Mouse (Mus musculus): ENCODE results near the gene Sgcg. TPM values are rescaled to one million over a fixed set of nuclear protein-coding genes. Genes with fewer than 3 reads are reported as not detected.

Gene Sgcg
- polyA plus RNA-seq, 1 experiment from 2014 or later = not detected

DNA sequence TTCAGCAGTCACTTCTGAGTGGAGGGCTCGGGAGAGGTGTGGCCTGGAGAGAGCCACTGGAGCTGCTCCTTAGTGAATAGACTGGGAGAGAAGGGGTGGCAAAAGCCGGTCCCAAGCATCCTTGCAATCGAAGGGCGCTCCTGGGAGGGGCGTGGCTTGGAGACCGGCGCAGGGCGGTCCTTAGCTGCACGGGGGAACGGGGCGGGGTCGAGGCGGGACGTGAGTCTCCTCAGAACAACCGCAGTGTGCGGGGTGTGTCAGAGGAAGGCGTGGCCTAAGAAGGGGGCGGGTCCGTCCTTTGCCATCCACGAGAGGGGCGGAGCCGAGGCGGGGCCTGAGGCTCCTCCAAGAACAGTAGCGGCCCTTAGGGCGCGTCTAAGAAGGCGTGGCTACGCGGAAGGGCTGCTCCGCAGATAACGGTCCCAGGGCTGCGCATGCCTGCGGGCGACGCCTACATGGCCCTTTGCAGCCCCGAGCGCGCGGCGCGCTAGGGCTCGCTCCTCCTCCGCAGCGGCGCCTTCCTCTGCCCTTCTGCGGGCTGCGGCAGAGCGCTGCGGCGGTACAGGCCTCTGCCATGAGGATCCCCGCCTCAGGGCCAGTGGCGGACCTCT, 85.6 kb downstream of the Sgcg start:
- Histone ChIP-seq H3K9me3 (no peaks in the 10 kb centered on the region), H3K27ac (replicated peaks) (peak overlapping the region; percentile 94), H3K4me2 (replicated peaks) (peak overlapping the region; percentile 60), H3K4me3 (peak overlapping the region; percentile 83), H3K9ac (replicated peaks) (peak overlapping the region; percentile 86), H3K36me3 (no peaks in the 10 kb centered on the region), H3K4me1 (peaks cover 22% of the 10 kb centered on the region), H3K27me3 (peaks cover 9% of the 10 kb centered on the region; the same call in 1 of the 2 replicates)
- ATAC-seq (ENCODE audit: low FRiP score, low read depth) = peak; percentile 99
- WGBS = under 1% methylated on average over 52 of the region's 52 CpGs

DNA sequence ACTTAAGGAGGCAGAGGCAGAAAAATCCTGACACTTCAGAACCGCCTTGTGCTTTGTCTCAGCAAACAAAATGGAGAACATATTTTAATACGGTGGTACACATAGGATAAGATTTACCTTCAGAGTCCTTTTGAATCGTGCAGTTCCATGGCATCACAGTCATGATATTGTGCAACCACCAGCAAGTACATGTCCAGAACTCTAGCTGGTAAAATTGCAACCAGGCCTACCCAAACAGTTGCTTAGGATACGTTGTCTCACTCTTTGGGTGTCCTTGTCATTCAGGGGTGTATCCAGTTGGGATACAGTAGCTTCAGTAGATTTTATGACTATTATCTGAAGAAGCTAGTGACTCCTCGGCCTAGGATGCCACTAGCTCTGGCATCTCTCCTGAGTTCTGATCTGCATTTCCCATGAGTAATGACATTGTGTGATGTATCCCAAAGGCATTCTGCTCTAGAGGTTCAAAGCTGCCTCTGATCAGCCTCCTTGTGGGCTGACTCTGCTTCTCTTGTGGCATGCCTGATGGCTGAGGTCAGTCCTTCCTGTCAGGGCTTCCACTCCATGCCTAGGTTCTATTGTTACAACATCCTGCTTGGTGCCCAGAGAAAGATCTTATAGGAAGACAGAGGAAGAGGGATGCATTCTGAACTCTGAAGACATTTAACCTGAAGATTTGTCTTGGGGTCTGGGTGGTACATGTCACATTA, 86.9 kb downstream of the Sgcg start:
- Histone ChIP-seq H3K4me1 (peaks cover 22% of the 10 kb centered on the region), H3K4me2 (replicated peaks) (no peak overlapping the region), H3K9me3 (no peaks in the 10 kb centered on the region), H3K36me3 (no peaks in the 10 kb centered on the region), H3K4me3 (no peak overlapping the region), H3K27me3 (peaks cover 9% of the 10 kb centered on the region; the same call in 1 of the 2 replicates), H3K9ac (replicated peaks) (no peak overlapping the region), H3K27ac (replicated peaks) (no peak overlapping the region)
- no peak for ATAC-seq (ENCODE audit: low FRiP score, low read depth)
- 86% methylated on average over 5 of the region's 5 CpGs for WGBS

Other genes with a start within 250 kb of the Sgcg start
- 70.2 and 80.5 TPM in 2 replicates for gene Tnfrsf19, start 212.0 kb downstream of the Sgcg start, polyA plus RNA-seq (2016; fragmentation: Nextera tagmentation; extraction: Ambion mirVana)
- gene Sacs, start 120.0 kb downstream of the Sgcg start, polyA plus RNA-seq (2016; fragmentation: Nextera tagmentation; extraction: Ambion mirVana) = 7.5 TPM in 2 replicates
- 0.19 and 0.35 TPM in 2 replicates for gene Arl11, start 51.3 kb upstream of the Sgcg start, polyA plus RNA-seq (2016; fragmentation: Nextera tagmentation; extraction: Ambion mirVana)
- 10.9 and 11.2 TPM in 2 replicates for gene Ebpl, start 101.9 kb upstream of the Sgcg start, polyA plus RNA-seq (2016; fragmentation: Nextera tagmentation; extraction: Ambion mirVana)
- 86.3 and 89.3 TPM in 2 replicates for gene Kpna3, start 181.4 kb upstream of the Sgcg start, polyA plus RNA-seq (2016; fragmentation: Nextera tagmentation; extraction: Ambion mirVana)